In the genomic region with DNA sequence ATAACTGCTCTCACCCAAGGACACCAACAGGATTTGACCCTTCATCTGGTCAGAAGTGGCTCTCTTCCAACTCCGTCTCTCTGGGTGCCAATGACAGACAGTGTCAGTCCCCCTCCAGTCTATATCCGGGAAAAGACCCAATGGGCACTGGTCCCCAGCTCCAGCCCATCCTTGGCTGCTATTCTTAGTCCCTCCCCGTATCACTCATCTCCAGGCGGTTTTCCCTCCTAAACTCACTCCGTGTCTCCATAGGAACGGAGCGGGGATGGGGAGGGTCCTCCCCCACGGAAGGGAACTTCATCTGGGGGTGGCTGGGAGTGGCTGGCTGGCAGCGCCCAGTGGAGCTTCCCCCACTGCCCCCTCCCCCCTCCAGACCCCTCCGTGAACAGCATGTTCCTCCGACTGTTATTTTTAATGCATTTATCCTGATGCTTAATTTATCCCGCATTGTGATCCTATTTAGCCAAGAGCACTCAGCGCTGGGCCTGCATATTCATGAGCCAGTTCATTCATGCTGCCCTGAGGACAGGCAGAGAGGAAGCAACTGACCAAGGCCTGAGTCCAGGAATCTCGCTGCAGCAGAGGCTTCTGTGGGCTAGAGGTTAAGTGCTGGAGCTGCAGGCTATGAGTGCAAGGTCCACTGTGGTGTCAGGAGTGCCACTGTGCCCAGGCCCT, we compare ENCODE assay signal across 7 mouse cellular contexts. TPM values are rescaled to one million over a fixed set of nuclear protein-coding genes. Genes with fewer than 3 reads are reported as not detected.
A peak's percentile ranks its signal among the peaks of the same experiment; 100 is the strongest.
DNase-seq lines count a peak whose midpoint lies in the region.

No protein-coding gene starts in this region.

- DNase-seq in Muller cell, postnatal 12 days (ENCODE audit: inconsistent ontology term) = peak; percentile 53
- DNase-seq in brain, adult 2 months (ENCODE audit: low read depth, low spot score) = peak; percentile 76
- peak; percentile 42 to 61 for DNase-seq in heart, postnatal 14 days
- DNase-seq in left cerebral cortex, postnatal 10 days (ENCODE audit: extremely low spot score in 1 of 2, low spot score in 2 of 2) = peak; percentile 71 to 72
- peak; percentile 86 to 90 for DNase-seq in right cerebral cortex, postnatal 10 days (ENCODE audit: low spot score in 2 of 2)
- no peak for DNase-seq in urinary bladder, postnatal 36 days (ENCODE audit: low spot score in 2 of 2)
- DNase-seq in adrenal gland, adult 18-20 months (ENCODE audit: low spot score in 2 of 2) = no peak

- intact Hi-C loops in heart, postnatal 14 days (cut with DNase I) = loop anchor here (5.0 kb wide), 2 partner anchors 42 to 122 kb away; no protein-coding TSS in a partner anchor
- intact Hi-C loops in left cerebral cortex, postnatal 10 days (cut with DNase I) = no loop called here

RNA-seq across cellular contexts. Expression of gene Dlgap4, which starts 28.6 kb away (rescaled TPM):
- total RNA-seq in heart, postnatal 14 days (2021) = 10 to 100 TPM; 33.5 to 42.8 TPM
- 100 to 1,000 TPM; 240 to 258 TPM for total RNA-seq in left cerebral cortex, postnatal 10 days (2021)
- total RNA-seq in adrenal gland, adult 18-20 months (2021) = 10 to 100 TPM; 43.2 to 60.8 TPM

RNA-seq across cellular contexts. Expression of gene Aar2, which starts 37.5 kb away (rescaled TPM):
- 10 to 100 TPM; 18.8 to 19.5 TPM for total RNA-seq in heart, postnatal 14 days (2021)
- 10 to 100 TPM; 33.8 to 35.9 TPM for total RNA-seq in left cerebral cortex, postnatal 10 days (2021)
- total RNA-seq in adrenal gland, adult 18-20 months (2021) = 10 to 100 TPM; 34.8 to 34.9 TPM

Comparison
In these comparisons a context has a peak if more than half of its experiments do, and no peak if none do; other contexts are left out.
1. DNase-seq: peak in Muller cell, postnatal 12 days (single experiment), brain, adult 2 months (single experiment), heart, postnatal 14 days (2 of 2), left cerebral cortex, postnatal 10 days (2 of 2) and right cerebral cortex, postnatal 10 days (2 of 2); none in urinary bladder, postnatal 36 days (0 of 2) and adrenal gland, adult 18-20 months (0 of 2).